Mouse (Mus musculus): ENCODE results near the gene Rundc3b. TPM values are rescaled to one million over a fixed set of nuclear protein-coding genes. Genes with fewer than 3 reads are reported as not detected.

The Rundc3b gene
- polyA plus RNA-seq, 1 experiment from 2014 or later, result 0.90 TPM

Other genes starting within 250 kb of the Rundc3b start
- 42.5 and 44.4 TPM in 2 replicates for gene Dbf4, start 200.2 kb downstream of the Rundc3b start, polyA plus RNA-seq (2014; fragmentation: Nextera tagmentation; extraction: Ambion mirVana)
- gene Slc25a40, start 200.1 kb downstream of the Rundc3b start, polyA plus RNA-seq (2014; fragmentation: Nextera tagmentation; extraction: Ambion mirVana), result 15.1 and 15.2 TPM in 2 replicates
- 0.08 and 0.37 TPM in 2 replicates for gene Abcb1a, start 37.1 kb upstream of the Rundc3b start, polyA plus RNA-seq (2014; fragmentation: Nextera tagmentation; extraction: Ambion mirVana)
- 1.5 and 1.6 TPM in 2 replicates for gene Abcb1b, start 175.2 kb upstream of the Rundc3b start, polyA plus RNA-seq (2014; fragmentation: Nextera tagmentation; extraction: Ambion mirVana)